Mouse (Mus musculus) hematopoietic stem cell, adult 5-6 weeks (primary cell): Measurements from ENCODE around the gene Olfr1257. TPM values are rescaled to one million over a fixed set of nuclear protein-coding genes. Genes with fewer than 3 reads are reported as not detected.
"Not testable (repeated sequence)": the region's sequence is repeated elsewhere in the genome, so short reads cannot be mapped to it uniquely, and the experiment has no call there.

Source experiments
- ATAC-seq, 2 experiments: fragments of 125-278 bp in 1 of 2; replicated peaks in 1 of 2; 2 replicates each; pipeline ENCODE4 v1.8.0; 2016 to 2017; ENCODE audit warnings: inconsistent platforms in 2 of 2, mild to moderate bottlenecking in 2 of 2, moderate number of reproducible peaks in 2 of 2, low read depth in 1 of 2, moderate TSS enrichment in 1 of 2; ENCODE audit not compliant: low FRiP score in 2 of 2, poor library complexity in 2 of 2, severe bottlenecking in 2 of 2, insufficient read depth in 1 of 2, low TSS enrichment in 1 of 2
- total RNA-seq: library from RNA; stranded (forward); fragments of 172-1452, 232-1000 nt; gene quantifications from 2 replicates; pipeline ENCODE4 v1.2.3, GENCODE M21; 2017

The Olfr1257 gene
- total RNA-seq: not detected in 2 replicates

GRCm38 (mm10) chr2:89878137-89878536, at the start of gene Olfr1257:
TSS of gene Olfr1257 (plus strand) at chr2:89878437.
- ATAC-seq: no peak

GRCm38 (mm10) chr2:89841455-89841854, 36.8 kb upstream of the Olfr1257 start, which contains the start of gene Olfr1256:
TSS of gene Olfr1256 (minus strand) at chr2:89841555.
- no peak for ATAC-seq

GRCm38 (mm10) chr2:89848105-89848504, 30.1 kb upstream of the Olfr1257 start, which contains the start of gene Olfr48:
TSS of gene Olfr48 (minus strand) at chr2:89848205.
- no peak for ATAC-seq

- ATAC-seq: no peak
Observed at GRCm38 (mm10) chr2:89849230-89849629, 29.0 kb upstream of the Olfr1257 start.

- not testable (repeated sequence) for ATAC-seq
Observed at GRCm38 (mm10) chr2:89912616-89913015, 34.4 kb downstream of the Olfr1257 start.

GRCm38 (mm10) chr2:89927009-89927408, 48.8 kb downstream of the Olfr1257 start, which contains the start of gene Olfr1258:
TSS of gene Olfr1258 (plus strand) at chr2:89927309.
- ATAC-seq: no peak

Other genes starting within 250 kb of the Olfr1257 start
- not detected in 2 replicates for gene Olfr1249, start 243.5 kb upstream of the Olfr1257 start, total RNA-seq
- gene Olfr1250, start 217.0 kb upstream of the Olfr1257 start, total RNA-seq: not detected in 2 replicates
- not detected in 2 replicates for gene Olfr1251, start 206.5 kb upstream of the Olfr1257 start, total RNA-seq
- not detected in 2 replicates for gene Olfr1252, start 153.4 kb upstream of the Olfr1257 start, total RNA-seq
- gene Olfr1253, start 121.3 kb upstream of the Olfr1257 start, total RNA-seq: not detected in 2 replicates
- not detected in 2 replicates for gene Olfr1254, start 84.8 kb upstream of the Olfr1257 start, total RNA-seq
- not detected in 2 replicates for gene Olfr1255, start 66.4 kb upstream of the Olfr1257 start, total RNA-seq
- gene Olfr1256, start 36.9 kb upstream of the Olfr1257 start, total RNA-seq: 0.06 TPM in 1 of 2 replicates, not detected in the other
- not detected in 2 replicates for gene Olfr48, start 30.2 kb upstream of the Olfr1257 start, total RNA-seq
- not detected in 2 replicates for gene Olfr1258, start 48.9 kb downstream of the Olfr1257 start, total RNA-seq
- gene Olfr1259, start 70.2 kb downstream of the Olfr1257 start, total RNA-seq: not detected in 2 replicates
- gene Olfr1260, start 95.9 kb downstream of the Olfr1257 start, total RNA-seq: not detected in 2 replicates
- not detected in 2 replicates for gene Olfr1261, start 112.8 kb downstream of the Olfr1257 start, total RNA-seq
- gene Olfr1262, start 121.7 kb downstream of the Olfr1257 start, total RNA-seq: not detected in 2 replicates
- gene Olfr1263, start 133.7 kb downstream of the Olfr1257 start, total RNA-seq: not detected in 2 replicates
- gene Olfr1264, start 147.1 kb downstream of the Olfr1257 start, total RNA-seq: not detected in 2 replicates
- not detected in 2 replicates for gene Olfr1265, start 156.9 kb downstream of the Olfr1257 start, total RNA-seq
- not detected in 2 replicates for gene Olfr140, start 185.2 kb downstream of the Olfr1257 start, total RNA-seq
- gene Olfr1269, start 243.0 kb downstream of the Olfr1257 start, total RNA-seq: not detected in 2 replicates